Mouse (Mus musculus) heart, postnatal 25 days (tissue): ENCODE data around the gene Tmem131. TPM values are rescaled to one million over a fixed set of nuclear protein-coding genes. Genes with fewer than 3 reads are reported as not detected.
"Not testable (repeated sequence)": the region's sequence is repeated elsewhere in the genome, so short reads cannot be mapped to it uniquely, and the experiment has no call there.

Experiments used
- DNase-seq: peaks from one replicate; pipeline ENCODE4 v3.0.0; 2022; ENCODE audit warnings: low spot score
- intact Hi-C: fragments of 180-260 bp; cut with DNase I; formaldehyde crosslinking; loops from one replicate; pipeline ENCODE4 v1.15.1; 2025
- total RNA-seq, 2 experiments: library from RNA; stranded (reverse); gene quantifications; 2 replicates each; pipeline ENCODE4 v1.2.3; 2021

The Tmem131 gene
- total RNA-seq, 2 experiments from 2014 or later, result 30.7 to 33.5 TPM

DNA sequence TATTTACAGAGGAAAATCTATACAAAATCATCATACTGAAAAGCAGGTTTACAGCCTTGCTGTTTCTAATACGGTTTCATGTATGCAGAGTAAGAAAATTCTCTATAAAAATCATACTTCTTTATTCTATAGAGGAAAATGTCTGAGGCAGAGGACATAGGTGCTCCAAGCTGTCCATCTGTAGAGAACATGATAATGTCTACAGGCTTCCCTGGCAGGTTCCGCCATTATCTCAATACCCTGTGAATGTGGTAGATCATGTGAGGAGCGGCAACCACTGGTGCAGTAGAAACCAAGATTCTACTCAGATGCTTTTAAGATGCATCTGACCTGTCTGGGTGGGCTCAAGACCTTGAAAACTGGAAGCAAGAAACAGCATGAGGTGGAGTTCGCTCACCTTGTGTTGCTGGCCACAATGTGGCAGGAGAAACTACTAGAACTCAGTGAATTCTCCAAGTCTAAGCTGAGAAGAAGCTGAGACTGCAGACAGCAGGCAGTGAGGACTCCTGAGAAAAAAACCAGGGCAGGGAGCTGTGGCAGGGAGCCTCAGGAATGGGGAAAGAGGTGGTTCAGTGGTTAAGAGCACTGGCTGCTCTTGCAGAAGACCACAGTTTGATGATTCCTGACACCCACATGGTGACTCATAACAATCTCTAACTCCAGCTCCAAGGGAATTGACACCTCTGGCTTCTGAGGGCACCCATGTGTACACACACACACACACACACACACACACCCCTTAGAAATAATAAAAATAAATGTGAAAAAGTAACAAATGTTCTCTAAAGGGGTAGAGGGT, 20.6 kb downstream of the Tmem131 start:
- no peak for DNase-seq
- intact Hi-C loops, result loop anchor here (5.0 kb wide), 1 partner anchor 36 kb away; no protein-coding TSS in a partner anchor

DNA sequence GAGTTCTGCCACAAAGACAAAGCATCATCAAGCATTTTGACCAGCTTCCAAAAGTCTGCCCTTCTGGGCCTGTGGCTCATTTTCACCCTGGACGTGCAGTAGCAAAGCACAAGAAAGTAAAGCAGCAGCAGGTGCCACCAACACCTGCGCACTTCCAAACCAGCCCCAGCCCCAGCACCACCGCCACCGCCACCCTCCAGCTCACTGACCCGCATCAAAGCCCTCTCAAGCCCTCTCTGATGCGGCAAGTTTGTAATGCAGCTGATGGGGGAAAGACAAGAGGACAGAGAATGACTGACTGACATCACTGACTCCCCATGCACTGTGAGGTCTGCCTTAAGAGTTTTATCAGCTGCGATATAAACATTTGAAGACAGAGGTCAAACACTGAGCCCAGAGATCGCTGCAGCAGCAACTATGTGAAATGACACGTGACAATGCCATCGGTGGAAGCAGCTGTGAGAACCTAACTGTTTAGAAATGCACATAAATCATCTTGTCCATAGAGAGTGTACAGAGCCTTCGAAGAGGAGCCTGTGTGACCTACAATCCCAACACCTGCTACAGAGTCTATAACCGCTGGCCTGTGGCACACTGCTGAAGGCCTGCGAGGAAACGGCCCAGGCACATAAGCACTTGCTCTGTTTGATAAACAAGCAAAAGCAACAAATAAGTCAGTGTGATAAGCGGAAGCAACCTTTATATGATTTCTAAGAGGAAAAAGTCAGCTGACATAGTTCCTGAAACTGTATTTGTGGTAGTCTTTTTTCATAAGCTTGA, 21.7 kb downstream of the Tmem131 start:
- intact Hi-C loops, result loop anchor here (2.0 to 5.0 kb wide), 2 partner anchors 13 to 35 kb away; no protein-coding TSS in a partner anchor
- no peak for DNase-seq

- intact Hi-C loops, result loop anchor here (1.0 to 5.0 kb wide), 3 partner anchors 14 to 60 kb away; no protein-coding TSS in a partner anchor
These were observed 22.7 kb downstream of the Tmem131 start for GRCm38 (mm10) chr1:36920726-36921125.

GRCm38 (mm10) chr1:36920154-36920716, 23.2 kb downstream of the Tmem131 start:
- DNase-seq, result peak; percentile 72
- intact Hi-C loops, result loop anchor here (1.0 to 5.0 kb wide), 3 partner anchors 15 to 60 kb away; no protein-coding TSS in a partner anchor

More at GRCm38 (mm10) chr1:36920726-36921125, 22.7 kb downstream of the Tmem131 start:
- peak; percentile 20 for DNase-seq

DNA sequence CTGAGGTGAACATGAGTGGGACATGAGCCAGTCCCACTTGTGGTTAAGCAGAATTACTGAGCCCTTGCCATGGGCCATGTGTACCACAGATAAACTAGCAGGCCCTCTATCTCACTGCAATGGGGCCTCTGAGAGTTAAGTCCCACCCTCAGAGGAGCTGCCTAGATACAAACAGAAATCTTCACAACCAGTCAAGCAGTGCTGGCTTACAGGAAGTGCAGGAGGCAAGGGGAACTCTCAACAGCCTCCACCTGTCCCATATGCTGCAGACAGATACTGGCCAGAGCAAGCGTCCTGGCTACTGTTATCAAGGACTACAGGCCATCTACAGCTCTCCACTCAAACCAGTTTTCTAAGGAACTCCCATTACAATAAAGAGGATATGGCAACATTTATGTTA, 23.7 kb downstream of the Tmem131 start:
- DNase-seq, result no peak
- intact Hi-C loops, result loop anchor here (1.0 to 5.0 kb wide), 4 partner anchors 15 to 77 kb away; no protein-coding TSS in a partner anchor

- no peak for DNase-seq
- intact Hi-C loops, result loop anchor here (2.0 to 5.0 kb wide), 2 partner anchors 53 to 75 kb away; no protein-coding TSS in a partner anchor
These were observed 26.0 kb downstream of the Tmem131 start for GRCm38 (mm10) chr1:36917423-36917822.

DNA sequence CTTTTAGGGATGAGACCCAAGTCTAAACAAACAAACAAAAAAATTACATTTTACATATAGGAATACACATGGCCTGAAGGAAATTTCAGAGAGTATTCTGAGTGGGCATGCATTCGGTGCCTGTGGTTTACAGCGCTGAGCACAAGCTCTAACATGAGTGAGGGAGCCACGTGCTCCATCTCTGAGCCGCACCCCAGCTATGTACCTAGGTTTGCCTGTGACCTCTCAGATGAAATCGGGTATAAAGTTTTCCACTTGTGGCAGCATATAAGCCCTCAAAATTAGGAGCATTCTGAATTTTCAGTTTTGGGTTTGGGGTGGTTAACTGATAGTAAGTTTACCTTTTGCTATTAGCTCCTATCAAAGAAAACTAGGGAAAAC, 28.3 kb downstream of the Tmem131 start:
- intact Hi-C loops, result loop anchor here (5.0 kb wide), 1 partner anchor 73 kb away; no protein-coding TSS in a partner anchor
- DNase-seq, result no peak

DNA sequence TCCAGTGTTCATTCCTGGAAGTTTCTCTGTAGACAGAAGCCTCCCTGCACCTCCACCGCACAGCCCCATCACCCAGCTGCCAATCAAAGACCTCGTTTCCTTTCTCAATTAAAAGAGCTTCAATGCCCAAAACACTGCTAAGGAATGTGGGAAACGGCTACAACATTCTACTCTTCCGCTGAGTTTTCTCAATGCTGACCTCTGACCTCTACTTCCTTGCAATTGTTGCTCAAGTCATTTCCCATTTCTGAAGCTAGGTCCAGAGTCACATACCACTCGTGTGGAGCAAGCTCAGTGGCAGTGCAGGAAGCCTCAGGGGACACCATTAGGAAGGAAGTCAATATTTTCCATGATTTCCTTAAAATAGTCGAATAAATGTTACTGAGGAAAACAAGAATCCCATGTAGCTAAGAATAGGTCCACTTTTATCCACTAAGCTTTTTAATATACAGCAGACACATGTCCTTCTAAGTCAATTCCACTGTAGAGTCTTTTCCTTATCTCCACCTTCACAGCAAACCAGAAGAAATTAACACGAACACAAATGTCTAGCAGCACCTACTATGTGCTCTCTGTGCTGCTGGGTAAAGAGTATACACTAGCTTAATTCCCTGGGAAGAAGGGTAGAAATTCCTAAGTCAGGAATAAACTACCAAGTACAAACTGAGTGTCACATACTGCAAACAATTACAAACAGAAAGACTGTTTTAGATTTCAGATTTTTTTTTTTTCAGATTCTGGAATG, 28.8 kb downstream of the Tmem131 start:
- no peak for DNase-seq
- intact Hi-C loops, result loop anchor here (5.0 kb wide), 1 partner anchor 72 kb away; no protein-coding TSS in a partner anchor

- no peak for DNase-seq
- intact Hi-C loops, result no loop called here
These were observed 29.7 kb downstream of the Tmem131 start for GRCm38 (mm10) chr1:36913806-36914205.

GRCm38 (mm10) chr1:36912239-36912638, 31.2 kb downstream of the Tmem131 start:
- intact Hi-C loops, result no loop called here
- no peak for DNase-seq

DNA sequence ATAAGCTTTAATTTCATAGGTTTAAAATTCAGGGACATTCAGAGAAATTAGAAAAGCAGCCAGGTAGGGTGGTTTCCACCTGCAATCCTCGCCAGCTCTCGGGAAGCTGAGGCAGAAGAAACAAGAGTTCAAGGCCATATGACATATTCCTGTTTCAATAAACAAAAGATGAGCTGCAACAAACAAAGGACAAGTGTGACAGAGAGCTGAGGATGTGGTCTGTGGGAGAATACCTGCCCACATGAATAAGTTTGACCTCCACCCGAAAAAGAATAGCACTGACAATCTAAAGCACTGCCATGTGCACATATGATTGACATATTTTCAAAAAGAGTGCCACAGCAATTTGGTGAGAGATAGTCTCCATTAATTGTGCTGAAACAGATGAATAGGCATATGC, 31.9 kb downstream of the Tmem131 start:
- DNase-seq, result no peak
- intact Hi-C loops, result no loop called here

GRCm38 (mm10) chr1:36910397-36910796, 33.1 kb downstream of the Tmem131 start:
- intact Hi-C loops, result no loop called here

DNA sequence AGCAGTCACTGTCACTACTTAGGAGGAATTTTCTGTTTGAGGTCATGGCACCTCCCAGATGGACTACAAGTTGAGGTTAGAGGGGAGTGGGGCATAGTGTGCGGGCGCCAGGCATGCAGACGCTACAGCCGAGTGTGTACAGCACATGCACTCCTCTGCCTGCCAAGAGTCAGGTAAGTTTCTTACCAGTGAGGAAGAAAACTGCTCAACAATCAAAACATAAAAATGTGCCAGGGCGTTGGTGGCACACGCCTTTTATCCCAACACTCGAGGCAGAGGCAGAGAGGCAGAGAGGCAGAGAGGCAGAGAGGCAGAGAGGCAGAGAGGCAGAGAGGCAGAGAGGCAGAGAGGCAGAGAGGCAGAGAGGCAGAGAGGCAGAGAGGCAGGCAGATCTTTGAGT, 33.5 kb downstream of the Tmem131 start:
- intact Hi-C loops, result loop anchor here (2.0 kb wide), 1 partner anchor 17 kb away; no protein-coding TSS in a partner anchor
- not testable (repeated sequence) for DNase-seq

More at GRCm38 (mm10) chr1:36910397-36910796, 33.1 kb downstream of the Tmem131 start:
- no peak for DNase-seq

GRCm38 (mm10) chr1:36905216-36905615, 38.2 kb downstream of the Tmem131 start:
- intact Hi-C loops, result no loop called here

GRCm38 (mm10) chr1:36904489-36904888, 39.0 kb downstream of the Tmem131 start:
- no peak for DNase-seq
- intact Hi-C loops, result no loop called here

More at GRCm38 (mm10) chr1:36905216-36905615, 38.2 kb downstream of the Tmem131 start:
- no peak for DNase-seq

- intact Hi-C loops, result no loop called here
- DNase-seq, result no peak
These were observed 39.4 kb downstream of the Tmem131 start for GRCm38 (mm10) chr1:36904084-36904451.

GRCm38 (mm10) chr1:36903376-36904083, 39.9 kb downstream of the Tmem131 start:
- no peak for DNase-seq
- intact Hi-C loops, result no loop called here

DNA sequence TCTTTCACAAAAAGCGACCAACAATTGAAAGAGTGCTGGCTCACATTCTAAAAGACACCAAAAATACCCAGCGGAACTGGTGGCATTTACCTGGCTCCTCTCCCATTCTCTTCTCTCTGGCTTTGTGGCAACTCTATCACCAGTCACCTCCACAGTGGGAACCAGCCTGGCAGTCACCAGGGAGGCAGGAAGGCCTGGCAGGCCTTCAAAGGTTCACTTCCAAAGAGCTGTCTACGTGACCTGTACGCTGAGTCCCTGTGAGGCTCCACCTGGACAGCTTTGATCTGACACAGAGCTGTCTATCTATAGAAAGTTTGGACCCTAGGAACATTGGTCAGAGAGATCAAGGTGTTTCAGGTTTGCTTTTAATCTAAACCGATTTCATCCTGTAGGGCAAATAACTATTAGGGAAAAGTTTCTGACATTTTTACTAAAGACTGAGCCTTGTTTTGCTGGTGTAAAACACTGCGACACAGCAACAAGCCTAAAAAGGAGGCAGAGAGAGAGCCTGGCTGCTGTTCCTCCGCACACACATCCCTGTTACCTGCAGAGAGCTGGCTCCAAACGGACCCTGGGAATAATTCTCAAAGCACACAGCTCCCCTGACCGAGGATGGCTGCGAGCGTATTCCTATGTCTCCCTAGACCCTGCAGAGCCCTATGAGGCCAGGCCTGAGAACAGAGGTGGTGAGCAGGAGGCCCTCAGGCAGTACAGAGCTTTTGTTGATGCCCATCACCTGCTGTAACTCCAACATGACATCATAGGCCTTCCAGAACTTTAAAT, 40.7 kb downstream of the Tmem131 start:
- intact Hi-C loops, result no loop called here
- no peak for DNase-seq
